Mouse (Mus musculus) lung, postnatal 10 days (tissue): ENCODE measurements around the gene Csn3.

Experiments
- DNase-seq: peaks from one replicate; pipeline ENCODE4 v3.0.0; 2021

The Csn3 gene

DNA sequence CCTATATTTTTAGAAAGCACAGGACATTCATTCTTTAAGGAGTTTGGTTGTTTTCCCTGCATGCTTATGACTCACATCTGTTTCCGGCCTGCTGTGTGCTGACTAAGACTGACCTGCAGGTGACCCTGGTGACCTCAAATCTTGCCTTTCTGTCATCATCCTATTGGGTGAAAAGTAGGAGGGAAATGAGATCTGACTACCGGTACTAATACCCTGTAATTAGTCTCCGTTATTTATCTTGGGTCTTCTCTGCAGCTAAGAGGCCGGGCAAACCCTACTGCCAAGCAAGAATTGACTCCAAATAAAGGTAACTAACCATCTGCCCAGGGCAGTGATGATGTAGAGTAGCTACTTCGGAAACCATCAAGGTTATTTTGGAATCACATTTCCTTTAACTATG, at the start of gene Csn3:
Gene Csn3 (plus strand): TSS at position 208 of the 400 bp plus-strand sequence.
- no peak for DNase-seq

DNA sequence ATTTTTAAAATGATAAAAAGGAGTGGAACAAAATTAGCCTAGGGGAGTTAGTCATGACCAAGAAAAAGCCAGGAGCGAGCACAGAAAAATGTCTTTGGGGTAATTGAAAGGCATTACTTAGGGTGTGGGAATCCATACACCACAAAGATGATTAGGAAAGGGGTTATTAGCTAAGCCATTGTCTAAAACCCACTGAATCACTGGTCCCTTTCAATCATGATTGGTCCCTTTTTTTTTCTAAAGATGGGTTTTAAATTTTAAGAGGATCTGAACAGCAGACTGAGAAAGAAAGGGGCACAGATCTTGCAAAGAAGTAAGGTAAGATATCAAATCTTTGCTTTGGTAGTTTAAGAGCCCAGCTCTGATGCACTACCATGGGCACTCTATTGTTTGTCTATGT, 40.6 kb upstream of the Csn3 start, which contains the start of gene Odam:
Gene Odam (plus strand): TSS at position 301 of the 400 bp plus-strand sequence.
- DNase-seq: no peak

GRCm38 (mm10) chr5:87931603-87932002, 6.2 kb downstream of the Csn3 start:
- DNase-seq: no peak

DNA sequence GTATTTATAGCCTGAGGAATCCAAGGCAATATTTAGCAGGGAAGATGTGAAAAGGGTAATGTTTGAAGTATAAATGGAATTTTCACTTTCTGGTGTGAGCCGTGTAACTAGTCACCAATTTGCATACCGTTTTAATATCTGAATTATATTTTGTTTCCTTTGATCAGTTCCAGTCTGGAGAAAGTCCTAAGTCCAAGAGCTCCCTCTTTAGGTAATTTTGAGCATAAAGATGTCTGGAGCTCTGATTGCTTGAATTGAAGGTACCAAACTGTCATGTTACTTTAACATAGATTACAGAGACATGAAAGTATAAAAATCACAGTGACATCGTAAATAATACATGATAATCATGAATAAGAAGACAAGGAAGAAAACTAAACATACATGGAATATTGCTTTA, 15.4 kb downstream of the Csn3 start:
- no peak for DNase-seq

GRCm38 (mm10) chr5:87942515-87942914, 17.1 kb downstream of the Csn3 start:
- DNase-seq: no peak

GRCm38 (mm10) chr5:87951836-87952235, 26.5 kb downstream of the Csn3 start:
- DNase-seq: no peak

DNA sequence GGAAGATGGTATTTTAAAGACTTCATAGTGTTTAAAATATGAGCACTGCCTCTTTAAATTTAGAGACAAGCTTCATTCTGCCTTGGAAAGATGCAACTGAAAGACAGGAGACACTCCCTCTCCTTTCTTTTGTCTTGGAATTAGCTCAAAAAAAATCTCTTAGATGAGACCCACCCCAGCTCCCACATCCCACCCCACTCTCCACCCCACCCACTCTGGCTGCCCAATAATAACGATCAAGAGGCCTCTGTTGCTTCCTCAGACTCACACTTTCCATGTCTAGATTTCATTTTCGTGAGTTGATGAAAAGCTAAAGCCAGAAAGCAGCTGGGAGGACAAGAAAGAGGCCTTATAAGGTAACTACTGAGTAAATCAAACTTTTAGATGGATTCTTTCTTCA, 43.8 kb downstream of the Csn3 start, which contains the start of the genes 2310003L06Rik and Gm28434:
Gene 2310003L06Rik (plus strand): TSS at position 259 of the 400 bp plus-strand sequence.
Gene Gm28434 (plus strand): TSS at position 317 of the 400 bp plus-strand sequence.
- DNase-seq: no peak

DNA sequence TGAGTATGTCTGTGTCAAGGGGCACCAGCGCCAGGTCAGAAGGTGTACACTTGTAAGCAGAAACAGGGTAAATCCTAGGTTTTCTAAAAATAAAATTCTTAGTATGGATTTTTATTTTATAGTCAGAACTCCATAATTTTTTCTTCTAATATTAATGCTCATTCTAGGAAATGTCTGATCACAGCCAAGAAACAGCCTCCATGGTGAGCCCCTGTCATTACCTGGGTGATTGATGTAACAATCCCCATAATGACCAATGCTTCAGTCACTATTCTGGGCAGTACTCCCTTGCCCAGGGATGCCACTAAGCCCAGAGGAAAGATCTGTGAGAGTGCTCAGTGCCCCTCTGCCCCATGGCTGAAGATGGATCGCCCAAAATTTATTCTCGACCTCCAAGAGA, 53.8 kb downstream of the Csn3 start, which contains the start of gene Cabs1:
Gene Cabs1 (plus strand): TSS at position 301 of the 400 bp plus-strand sequence.
- DNase-seq: no peak
